In the genomic region with DNA sequence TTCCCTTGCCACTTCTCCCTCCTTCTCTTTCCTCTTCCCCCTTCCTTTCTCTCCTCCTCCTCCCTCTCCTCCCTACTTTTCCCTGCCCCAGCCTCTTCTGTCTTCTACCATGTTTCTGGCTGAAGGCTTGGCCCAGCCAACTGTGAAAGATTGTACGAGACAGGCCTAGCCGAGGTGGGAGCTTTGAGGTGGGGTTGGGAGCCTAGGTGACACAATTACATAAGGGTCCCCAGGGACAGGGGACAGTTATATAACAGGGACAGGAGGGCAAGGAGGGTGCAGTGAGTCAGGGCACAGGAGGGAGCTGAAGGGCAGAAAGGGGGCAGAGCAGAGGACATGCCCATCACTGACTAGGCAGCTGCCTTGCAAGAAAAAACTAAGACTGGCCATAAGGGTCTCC, we compare ENCODE assay signal across 16 mouse cellular contexts.
"Had no signal": no experiment of that assay in that cellular context is flagged by ENCODE, and none has a peak within 500 bp of the region (broad histone marks: within the 10 kb centered on the region; RNA-seq: fewer than 3 reads in every experiment).

No protein-coding gene starts in this region.

- H3K27ac ChIP-seq: midbrain, embryonic 10.5 days; midbrain, embryonic 12.5 days; neural tube, embryonic 13.5 days; neural tube, embryonic 15.5 days; stomach, embryonic 15.5 days; stomach, postnatal 0 days had no signal

- H3K36me3 ChIP-seq: midbrain, embryonic 10.5 days; midbrain, embryonic 12.5 days; neural tube, embryonic 13.5 days; neural tube, embryonic 15.5 days; stomach, embryonic 15.5 days had no signal

- DNase-seq: lung, adult 18-20 months; lung, embryonic 14.5 days; lung, postnatal 10 days; lung, postnatal 4 days; midbrain, embryonic 14.5 days; right cerebral cortex, postnatal 14 days; thymus, adult 2 months; thymus, postnatal 25 days; thymus, postnatal 4 days had no signal

- H3K4me1 ChIP-seq: midbrain, embryonic 12.5 days; neural tube, embryonic 13.5 days; neural tube, embryonic 15.5 days; stomach, embryonic 15.5 days had no signal

- H3K4me3 ChIP-seq: midbrain, embryonic 10.5 days; midbrain, embryonic 12.5 days; myocyte; neural tube, embryonic 13.5 days; neural tube, embryonic 15.5 days; stomach, embryonic 15.5 days had no signal

- H3K27me3 ChIP-seq: neural tube, embryonic 13.5 days; stomach, embryonic 15.5 days had no signal
